Mouse (Mus musculus): ENCODE results near the gene Cfdp1. TPM values are rescaled to one million over a fixed set of nuclear protein-coding genes. Genes with fewer than 3 reads are reported as not detected.

Cfdp1 gene
- polyA plus RNA-seq (2021; fragmentation: Nextera tagmentation), result 155 TPM in 2 replicates
- long read RNA-seq, experiment 1, transcript Cfdp1-201 (7 exons, 1,178 nt), result major isoform, 157 of 216 reads
- long read RNA-seq, experiment 1, partial matches to known transcripts, result 52 of 216 reads
- long read RNA-seq, experiment 1, other reads (novel, unspliced or antisense), result 7 of 216 reads
- long read RNA-seq, experiment 2, transcript Cfdp1-201 (7 exons, 1,178 nt), result major isoform, 339 of 362 reads
- long read RNA-seq, experiment 2, partial matches to known transcripts, result 8 of 362 reads
- long read RNA-seq, experiment 2, other reads (novel, unspliced or antisense), result 15 of 362 reads

DNA sequence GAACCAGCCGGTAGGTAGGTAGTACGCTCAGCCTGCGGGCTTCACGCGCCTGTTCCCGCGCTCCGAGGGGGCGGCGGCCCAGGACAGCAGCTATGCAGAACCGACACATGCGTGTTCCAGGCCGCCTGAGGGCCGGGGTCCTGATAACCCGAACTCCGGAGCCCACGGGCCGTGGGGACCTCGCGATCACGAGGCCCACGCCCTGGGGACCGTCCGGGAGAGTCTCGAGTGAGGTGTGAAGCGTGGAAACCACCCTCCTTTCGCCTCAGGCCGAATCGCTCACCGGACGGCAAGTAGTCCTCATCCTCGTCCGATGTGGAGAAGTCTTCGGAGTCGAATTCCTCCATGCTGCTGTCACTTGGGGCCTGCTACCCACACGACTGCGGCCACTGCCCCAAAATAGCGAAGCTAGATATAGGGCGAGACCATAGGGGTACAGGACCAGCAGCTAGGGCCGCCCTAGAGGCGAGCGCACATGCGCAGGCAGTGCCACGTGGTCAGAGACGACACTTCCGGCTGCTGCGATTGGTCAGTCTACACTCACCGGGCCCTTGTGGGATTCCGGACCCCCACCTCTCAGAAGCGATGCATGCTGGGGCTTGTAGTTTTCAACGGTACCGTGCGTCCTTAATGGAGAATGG lies at the start of gene Cfdp1:
TSS of gene Cfdp1 (minus strand) at position 431 of the 641 bp plus-strand sequence.

DNA sequence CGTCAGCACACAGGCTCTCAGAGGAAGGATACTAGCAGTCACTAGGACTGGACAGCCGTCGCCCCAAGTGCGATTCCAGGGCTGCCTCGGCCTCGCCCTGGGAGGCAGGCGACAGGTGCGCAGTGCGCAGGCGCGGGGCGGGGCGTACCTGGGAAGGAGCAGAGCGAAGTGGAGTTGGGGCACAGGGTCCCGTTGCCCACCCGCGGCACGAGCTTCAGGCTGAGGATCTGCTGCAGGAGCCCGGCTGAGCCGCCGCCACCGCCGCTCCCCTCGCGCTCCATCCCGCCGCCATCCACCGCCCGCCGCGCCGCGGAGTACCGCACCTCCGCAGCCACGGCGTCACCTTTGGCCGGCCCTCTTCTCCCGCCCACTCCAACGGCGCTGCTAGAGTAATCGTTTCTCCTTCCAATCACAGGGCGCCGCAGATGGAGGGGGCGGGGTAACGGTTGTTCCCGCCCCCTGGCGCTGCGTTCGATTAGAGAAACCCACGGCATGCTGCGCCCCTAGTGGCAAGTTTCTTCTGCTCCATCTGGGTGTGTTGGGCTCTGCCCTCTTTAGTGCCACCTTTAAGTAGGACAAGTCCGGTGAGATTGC lies 22.4 kb upstream of the Cfdp1 start, which contains the start of gene Tmem170:
TSS of gene Tmem170 (minus strand) at position 396 of the 594 bp plus-strand sequence.

DNA sequence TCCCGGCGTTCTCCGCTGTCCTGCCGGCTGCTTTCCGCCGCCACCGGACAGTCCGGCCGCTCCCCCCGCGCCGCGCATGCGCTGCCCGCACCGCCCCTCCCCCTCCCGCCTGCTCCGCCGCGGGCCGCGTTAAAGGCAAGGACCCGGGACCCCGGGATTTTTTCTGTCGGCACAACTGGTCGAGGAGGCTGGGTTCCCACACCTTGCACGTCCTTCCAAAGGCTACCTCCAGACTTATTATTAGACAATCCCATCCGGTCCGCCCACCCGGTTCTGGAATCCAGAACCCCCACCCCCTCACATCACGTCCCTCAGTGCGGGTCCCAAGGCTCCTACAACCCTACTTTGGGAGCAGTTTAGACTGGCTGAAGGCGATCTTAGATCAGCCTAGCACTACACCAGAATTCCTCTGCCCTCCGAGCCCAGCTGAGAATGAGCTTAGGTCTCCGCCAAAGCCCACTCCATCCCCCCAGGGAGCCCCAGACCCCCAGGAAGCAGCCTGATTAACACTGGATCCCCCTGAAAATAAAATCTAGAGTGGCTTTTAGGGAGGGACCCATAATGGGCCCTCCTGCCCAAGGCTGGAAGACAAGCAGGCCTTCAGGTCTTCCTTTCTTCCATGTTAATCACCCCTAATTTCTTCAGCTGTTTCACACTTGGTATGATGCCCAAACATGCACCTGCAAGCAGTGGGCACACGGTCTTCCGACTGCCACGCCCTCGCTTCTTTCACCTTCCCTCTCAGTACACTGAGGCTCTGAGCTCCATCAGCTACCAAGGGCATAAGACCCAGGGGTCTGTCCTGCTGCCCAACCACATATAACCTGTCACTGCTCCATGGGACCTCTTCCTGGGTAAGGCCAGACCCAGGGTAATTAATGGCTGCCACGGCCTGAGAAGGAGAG lies 110.0 kb downstream of the Cfdp1 start, which contains the start of gene Bcar1:
TSS of gene Bcar1 (minus strand) at position 18 of the 905 bp plus-strand sequence.

Other genes with a start within 250 kb of the Cfdp1 start
- 2.7 and 3.1 TPM in 2 replicates for gene Ldhd, start 223.9 kb downstream of the Cfdp1 start, polyA plus RNA-seq (2021; fragmentation: Nextera tagmentation)
- 23.7 and 28.3 TPM in 2 replicates for gene Zfp1, start 210.9 kb downstream of the Cfdp1 start, polyA plus RNA-seq (2021; fragmentation: Nextera tagmentation)
- gene Ctrb1, start 163.3 kb downstream of the Cfdp1 start, polyA plus RNA-seq (2021; fragmentation: Nextera tagmentation), result not detected in 2 replicates
- 22.4 and 23.7 TPM in 2 replicates for gene Bcar1, start 110.5 kb downstream of the Cfdp1 start, polyA plus RNA-seq (2021; fragmentation: Nextera tagmentation)
- gene Tmem170, start 22.5 kb upstream of the Cfdp1 start, polyA plus RNA-seq (2021; fragmentation: Nextera tagmentation), result 3.5 and 7.6 TPM in 2 replicates
- 1.8 TPM in 2 replicates for gene Chst5, start 56.2 kb upstream of the Cfdp1 start, polyA plus RNA-seq (2021; fragmentation: Nextera tagmentation)
- 8.5 and 12.0 TPM in 2 replicates for gene Tmem231, start 79.6 kb upstream of the Cfdp1 start, polyA plus RNA-seq (2021; fragmentation: Nextera tagmentation)
- gene Gabarapl2, start 86.4 kb upstream of the Cfdp1 start, polyA plus RNA-seq (2021; fragmentation: Nextera tagmentation), result 523 and 551 TPM in 2 replicates
- 1.2 TPM in 2 replicates for gene Adat1, start 138.0 kb upstream of the Cfdp1 start, polyA plus RNA-seq (2021; fragmentation: Nextera tagmentation)
- 52.3 and 68.0 TPM in 2 replicates for gene Kars, start 157.0 kb upstream of the Cfdp1 start, polyA plus RNA-seq (2021; fragmentation: Nextera tagmentation)
- gene Terf2ip, start 157.1 kb upstream of the Cfdp1 start, polyA plus RNA-seq (2021; fragmentation: Nextera tagmentation), result 44.2 and 46.3 TPM in 2 replicates
- not detected in 2 replicates for gene Gm6793, start 160.7 kb upstream of the Cfdp1 start, polyA plus RNA-seq (2021; fragmentation: Nextera tagmentation)

Measured in layer of hippocampus, adult 6 months (tissue).